Mouse (Mus musculus) cortical plate, adult 2 months (tissue): ENCODE measurements at regions not wholly inside any gene's neighbourhood (a gene's known extent, or its start where the extent isn't known, plus 50 kb on each side); places are given as distances from the start of the nearest gene placed in this dataset.

ENCODE experiments used
- CTCF ChIP-seq: fragments of 200-500 bp; IDR thresholded peaks from 2 replicates; pipeline ENCODE4 v1.5.1; 2011; ENCODE audit warnings: mild to moderate bottlenecking, control low read depth, low read length; ENCODE audit not compliant: insufficient read depth; ENCODE audit errors: extremely low read depth
- POLR2A ChIP-seq: fragments of 200-500 bp; IDR thresholded peaks from 2 replicates; pipeline ENCODE4 v1.6.1; 2011; ENCODE audit warnings: mild to moderate bottlenecking, low read length, control low read depth; ENCODE audit not compliant: insufficient read depth; ENCODE audit errors: extremely low read depth

DNA sequence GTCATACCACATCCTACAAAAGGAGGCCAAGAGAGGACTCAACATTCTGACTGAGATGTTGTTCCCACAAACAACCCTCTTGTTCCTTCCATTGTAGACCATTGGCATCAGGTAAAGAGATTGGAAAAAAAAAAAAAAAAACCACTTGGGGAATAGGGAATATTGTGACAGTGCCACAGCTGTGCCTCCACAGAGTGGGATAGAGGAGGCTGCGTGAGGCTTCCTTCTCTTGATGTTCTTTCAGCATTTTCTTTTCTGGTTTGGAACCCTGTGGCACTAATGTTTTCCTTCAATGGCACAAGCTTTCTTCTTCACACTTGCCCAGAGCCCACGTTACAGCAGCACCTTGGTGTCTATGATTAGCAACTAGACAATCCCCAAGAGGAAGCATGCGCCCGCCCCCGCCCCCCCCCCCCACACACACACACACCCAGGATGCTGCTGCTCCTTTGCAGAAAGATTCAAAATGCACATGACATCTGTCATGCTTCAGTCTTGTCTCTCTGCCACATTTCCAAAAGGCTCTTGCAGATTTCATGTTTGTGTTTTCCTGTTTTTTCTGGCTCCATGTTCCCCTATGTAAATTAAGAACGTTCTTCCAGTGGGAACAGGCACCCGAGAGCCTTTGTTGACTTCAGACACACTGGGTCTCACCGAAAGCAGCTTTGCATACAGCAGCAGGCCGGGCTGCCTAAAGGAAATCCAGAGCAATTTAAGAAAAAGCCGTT, 2283.4 kb upstream of the Gm7489 start:
- TF ChIP-seq POLR2A (no peak), CTCF (no peak)
